Mouse (Mus musculus): ENCODE measurements around the gene Calhm1.

GRCm38 (mm10) chr19:47178001-47178400, 33.9 kb upstream of the Calhm1 start:
- TF ChIP-seq POLR2A (IDR thresholded peaks at IDR 0.05; ENCODE audit: control insufficient read depth in 1 of 2, insufficient read depth in 1 of 2, low read depth in 1 of 2, low read length in 2 of 2, poor library complexity in 1 of 2): no peak
- no peak for TF ChIP-seq NELFE (IDR thresholded peaks at IDR 0.05; ENCODE audit: low read depth, low read length)
- no peak for TF ChIP-seq CTCF (IDR thresholded peaks at IDR 0.05 in 2 of 3, conservative IDR thresholded peaks at IDR 0.05 in 1 of 3; ENCODE audit: control insufficient read depth in 1 of 3, insufficient read depth in 1 of 3, low read depth in 2 of 3, low read length in 3 of 3, poor library complexity in 1 of 3, severe bottlenecking in 1 of 3)
- no peak for TF ChIP-seq ZMIZ1 (IDR thresholded peaks at IDR 0.05; ENCODE audit: low read depth, low read length)

All from MEL (cell line).